Mouse (Mus musculus): ENCODE results near the gene Arl4a. TPM values are rescaled to one million over a fixed set of nuclear protein-coding genes. Genes with fewer than 3 reads are reported as not detected.
A peak's percentile ranks its signal among the peaks of the same experiment; 100 is the strongest.

Gene Arl4a
- polyA plus RNA-seq, 1 experiment from 2014 or later, result 40.0 TPM

DNA sequence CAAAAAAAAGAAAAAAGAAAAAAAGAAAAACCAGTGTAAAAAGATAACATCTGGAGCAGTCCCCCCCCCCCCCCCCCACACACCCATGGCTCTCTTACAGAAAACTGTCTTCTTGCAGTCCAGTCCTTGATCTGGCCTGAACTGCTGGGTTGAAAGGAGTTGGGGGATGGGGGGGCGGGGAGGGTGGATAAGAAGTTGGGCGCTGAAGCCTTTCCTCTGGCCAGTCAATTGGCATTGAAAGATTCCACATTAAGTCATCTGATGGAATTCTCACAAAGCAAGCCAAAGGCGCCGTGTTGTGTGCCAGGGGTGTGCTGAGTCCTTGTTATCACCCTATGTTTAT, 39.0 kb downstream of the Arl4a start:
- Histone ChIP-seq H3K9ac (no peak overlapping the region), H3K4me3 (no peak overlapping the region), H3K36me3 (no peaks in the 10 kb centered on the region), H3K27me3 (no peaks in the 10 kb centered on the region), H3K4me2 (replicated peaks) (no peak overlapping the region), H3K27ac (no peak overlapping the region), H3K9me3 (no peaks in the 10 kb centered on the region), H3K4me1 (peaks cover 7% of the 10 kb centered on the region; the same call in 1 of the 2 replicates)
- WGBS, result 36% methylated on average over 4 of the region's 4 CpGs
- ATAC-seq (ENCODE audit: insufficient number of reproducible peaks, insufficient read depth, low FRiP score, low TSS enrichment), result no peak

DNA sequence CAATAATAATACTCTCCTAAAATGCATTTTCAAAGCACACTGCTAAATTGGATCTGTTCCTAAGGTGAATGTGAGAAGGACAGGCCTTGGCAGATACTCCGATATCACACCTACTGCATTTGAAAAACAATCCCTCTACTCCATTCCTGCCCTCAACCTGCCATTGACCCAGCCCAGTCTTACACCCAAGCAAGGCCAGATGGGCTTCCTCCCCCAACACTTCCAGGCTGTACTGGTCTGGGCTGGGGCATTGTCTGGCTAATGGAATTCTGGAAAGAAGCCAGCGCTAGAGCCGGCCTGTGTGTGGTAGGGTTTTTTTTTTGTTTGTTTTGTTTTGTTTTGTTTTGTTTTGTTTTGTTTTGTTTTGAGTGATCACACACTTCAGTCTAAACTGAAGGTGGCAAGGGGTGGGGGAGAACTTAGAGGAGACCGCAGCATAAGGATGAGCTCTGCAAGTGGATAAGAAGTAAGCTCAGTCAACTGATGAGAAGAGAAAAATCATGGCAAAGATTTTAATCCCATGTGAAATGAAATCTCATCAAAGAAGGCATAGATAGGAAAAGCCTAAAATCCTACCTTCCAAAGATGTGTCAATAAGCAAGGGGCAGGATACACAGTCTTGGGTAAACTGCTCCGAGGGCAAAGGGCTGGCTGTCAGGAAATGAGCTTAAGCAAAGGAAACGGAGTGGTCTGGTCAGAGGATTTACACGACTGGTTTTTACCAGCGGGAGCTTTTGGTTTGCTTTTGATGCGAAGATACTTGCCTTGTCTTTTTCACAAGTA, 39.6 kb downstream of the Arl4a start:
- Histone ChIP-seq H3K9me3 (no peaks in the 10 kb centered on the region), H3K27ac (0 out of 2 replicates have a peak overlapping the region, but pooled peaks have one; percentile 3), H3K27me3 (no peaks in the 10 kb centered on the region), H3K9ac (no peak overlapping the region), H3K4me2 (replicated peaks) (no peak overlapping the region), H3K4me1 (peaks cover 7% of the 10 kb centered on the region; the same call in 1 of the 2 replicates), H3K36me3 (no peaks in the 10 kb centered on the region), H3K4me3 (no peak overlapping the region)
- WGBS, result 12% methylated on average over 9 of the region's 9 CpGs
- peak; percentile 47; the same call in 1 of the 2 replicates for ATAC-seq (ENCODE audit: insufficient number of reproducible peaks, insufficient read depth, low FRiP score, low TSS enrichment)

DNA sequence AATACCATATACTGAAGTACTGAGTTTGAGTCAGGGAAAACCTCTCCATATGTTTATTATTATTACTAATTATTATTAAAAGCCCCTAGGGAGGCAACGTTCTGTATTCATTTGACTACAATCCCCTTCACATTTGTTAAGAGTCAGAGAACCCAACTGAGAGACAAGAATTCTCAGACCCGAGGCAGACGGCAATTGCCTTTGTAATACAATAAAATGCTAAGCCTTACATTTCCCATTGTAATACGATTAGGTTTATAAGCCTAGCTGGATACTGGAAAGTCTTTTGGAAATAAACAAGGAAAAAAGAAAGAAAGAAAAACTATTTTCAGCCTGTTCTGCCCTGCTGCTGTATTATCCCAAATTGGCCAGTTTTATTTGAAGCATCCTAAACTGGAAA, 40.2 kb downstream of the Arl4a start:
- Histone ChIP-seq H3K4me2 (replicated peaks) (no peak overlapping the region), H3K4me1 (peaks cover 7% of the 10 kb centered on the region; the same call in 1 of the 2 replicates), H3K27me3 (no peaks in the 10 kb centered on the region), H3K27ac (no peak overlapping the region), H3K36me3 (no peaks in the 10 kb centered on the region), H3K4me3 (no peak overlapping the region), H3K9ac (no peak overlapping the region), H3K9me3 (no peaks in the 10 kb centered on the region)
- ATAC-seq (ENCODE audit: insufficient number of reproducible peaks, insufficient read depth, low FRiP score, low TSS enrichment), result no peak
- WGBS, result 20% methylated on average over 4 of the region's 4 CpGs

DNA sequence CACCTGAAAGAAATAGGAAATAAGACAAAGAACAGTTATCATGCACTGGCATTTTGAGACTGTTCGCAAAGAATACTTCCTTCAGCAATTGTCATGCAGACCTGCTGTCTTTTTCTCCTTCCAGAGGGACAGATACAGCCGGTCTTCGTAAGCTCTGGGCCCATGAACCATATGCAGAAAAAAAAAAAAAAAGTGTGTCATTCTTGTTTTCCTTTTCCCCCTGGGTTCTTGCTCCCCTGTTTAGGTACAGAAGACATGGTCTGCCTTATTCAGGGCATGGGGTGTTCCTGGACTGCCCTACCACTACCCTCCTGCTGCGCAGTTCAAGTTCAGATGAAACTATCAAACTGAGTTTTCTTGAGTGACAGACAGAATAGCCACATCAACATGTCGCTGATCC, 41.8 kb downstream of the Arl4a start:
- 81% methylated on average over 5 of the region's 5 CpGs for WGBS
- Histone ChIP-seq H3K9ac (no peak overlapping the region), H3K4me3 (no peak overlapping the region), H3K27me3 (no peaks in the 10 kb centered on the region), H3K9me3 (no peaks in the 10 kb centered on the region), H3K4me2 (replicated peaks) (no peak overlapping the region), H3K36me3 (no peaks in the 10 kb centered on the region), H3K4me1 (peaks cover 7% of the 10 kb centered on the region; the same call in 1 of the 2 replicates), H3K27ac (no peak overlapping the region)
- ATAC-seq (ENCODE audit: insufficient number of reproducible peaks, insufficient read depth, low FRiP score, low TSS enrichment), result no peak

DNA sequence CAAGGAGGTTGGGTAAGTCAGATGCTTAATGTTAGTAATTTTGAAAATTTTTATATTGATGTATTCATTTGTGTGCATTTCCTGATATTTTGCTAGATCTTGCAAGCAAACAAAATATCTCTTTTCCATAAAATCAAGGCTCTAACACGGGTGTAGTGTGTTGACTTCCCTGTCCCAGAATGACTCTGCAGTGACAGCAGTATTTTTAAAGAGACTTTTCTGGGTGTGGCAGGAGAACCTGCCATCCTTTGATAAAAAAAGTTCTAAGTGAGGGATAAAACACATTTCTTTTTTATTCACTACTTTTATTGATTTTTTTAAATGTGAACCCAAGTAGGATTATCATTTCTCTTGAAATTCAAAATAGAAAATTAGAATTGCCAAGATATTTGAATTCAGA, 42.2 kb downstream of the Arl4a start:
- Histone ChIP-seq H3K4me1 (peaks cover 7% of the 10 kb centered on the region; the same call in 1 of the 2 replicates), H3K27me3 (no peaks in the 10 kb centered on the region), H3K9ac (no peak overlapping the region), H3K9me3 (no peaks in the 10 kb centered on the region), H3K36me3 (no peaks in the 10 kb centered on the region), H3K4me2 (replicated peaks) (no peak overlapping the region), H3K4me3 (no peak overlapping the region), H3K27ac (no peak overlapping the region)
- no peak for ATAC-seq (ENCODE audit: insufficient number of reproducible peaks, insufficient read depth, low FRiP score, low TSS enrichment)
- 63% methylated on average over 1 of the region's 1 CpGs for WGBS

DNA sequence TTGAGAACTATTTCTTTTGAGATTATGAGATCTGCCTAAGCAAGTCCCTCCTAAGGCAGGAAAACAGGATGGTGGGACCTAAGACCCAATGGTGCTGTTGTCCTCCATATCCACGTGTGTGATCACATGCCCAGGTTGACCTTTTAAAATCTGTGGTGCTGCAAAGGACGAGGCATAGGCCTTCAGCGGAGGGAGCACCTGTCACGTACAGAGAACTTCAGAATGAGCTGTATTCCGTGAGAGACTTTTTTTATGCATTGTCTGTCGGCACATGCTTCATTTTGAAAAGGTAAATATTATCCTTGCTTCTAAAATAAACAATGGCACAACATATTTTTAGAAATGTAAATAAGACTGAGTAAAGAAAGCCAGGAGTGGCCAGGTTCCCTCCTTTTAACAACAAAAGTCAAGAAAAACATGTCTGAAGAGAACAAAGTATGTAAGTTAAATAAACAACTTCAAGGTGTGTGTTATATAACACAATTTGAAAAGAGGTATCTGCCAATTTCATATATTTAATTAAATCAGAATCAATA, 45.0 kb downstream of the Arl4a start:
- Histone ChIP-seq H3K4me3 (no peak overlapping the region), H3K27me3 (no peaks in the 10 kb centered on the region), H3K27ac (no peak overlapping the region), H3K36me3 (no peaks in the 10 kb centered on the region), H3K4me2 (replicated peaks) (no peak overlapping the region), H3K9me3 (no peaks in the 10 kb centered on the region), H3K4me1 (no peaks in the 10 kb centered on the region), H3K9ac (no peak overlapping the region)
- ATAC-seq (ENCODE audit: insufficient number of reproducible peaks, insufficient read depth, low FRiP score, low TSS enrichment), result no peak
- WGBS, result 76% methylated on average over 6 of the region's 6 CpGs

DNA sequence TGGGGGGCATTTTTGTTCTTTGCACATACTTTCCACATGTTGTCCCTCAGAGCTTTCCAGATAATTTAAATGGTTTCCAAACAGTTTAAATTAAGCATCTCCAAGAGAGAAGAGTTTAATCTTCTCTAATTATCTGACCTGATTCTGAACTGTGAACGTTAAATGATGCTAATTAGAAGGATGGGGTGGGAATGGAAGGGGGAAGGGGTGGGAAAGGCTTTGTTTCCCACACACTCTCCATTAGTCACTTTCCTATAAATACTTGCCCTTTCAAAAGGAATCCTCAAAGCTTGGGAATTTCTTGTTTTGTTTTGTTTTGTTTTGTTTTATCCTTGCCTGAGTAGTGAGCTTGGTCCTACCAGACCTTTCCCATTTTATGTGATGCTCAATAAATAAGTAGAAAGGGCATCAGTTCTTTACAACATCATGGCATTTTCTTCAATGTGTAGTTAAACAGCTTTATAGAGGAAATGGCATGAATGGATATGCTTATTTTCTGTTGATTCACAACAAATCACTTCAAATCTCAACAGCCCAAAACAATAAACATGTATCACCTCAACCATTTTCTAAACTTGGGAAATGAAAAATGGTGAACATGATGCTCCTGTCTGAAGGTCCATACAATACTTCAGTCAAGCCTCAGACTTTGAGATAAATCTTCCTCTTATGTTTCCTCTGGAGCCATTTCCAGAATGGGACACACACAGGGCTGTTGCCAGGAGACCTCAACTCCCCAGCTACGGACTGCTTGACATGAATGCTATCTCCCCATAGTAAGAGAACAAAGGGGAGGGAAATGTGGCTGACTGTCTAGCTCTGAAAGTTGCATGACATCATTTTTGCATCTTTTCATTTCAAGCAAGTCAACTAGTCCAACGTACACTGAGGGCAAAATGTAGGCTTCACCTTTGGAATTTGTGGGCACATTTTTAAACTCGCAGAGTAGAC, 46.7 kb downstream of the Arl4a start:
- H3K4me1 ChIP-seq, result no peaks in the 10 kb centered on the region
- H3K4me3 ChIP-seq, result no peak overlapping the region
- no peak overlapping the region for H3K4me2 ChIP-seq (replicated peaks)
- H3K9ac ChIP-seq, result no peak overlapping the region
- no peaks in the 10 kb centered on the region for H3K36me3 ChIP-seq
- no peak for ATAC-seq (ENCODE audit: insufficient number of reproducible peaks, insufficient read depth, low FRiP score, low TSS enrichment)
- 65% methylated on average over 4 of the region's 4 CpGs for WGBS
- H3K9me3 ChIP-seq, result no peaks in the 10 kb centered on the region
- H3K27ac ChIP-seq, result no peak overlapping the region
- no peaks in the 10 kb centered on the region for H3K27me3 ChIP-seq

DNA sequence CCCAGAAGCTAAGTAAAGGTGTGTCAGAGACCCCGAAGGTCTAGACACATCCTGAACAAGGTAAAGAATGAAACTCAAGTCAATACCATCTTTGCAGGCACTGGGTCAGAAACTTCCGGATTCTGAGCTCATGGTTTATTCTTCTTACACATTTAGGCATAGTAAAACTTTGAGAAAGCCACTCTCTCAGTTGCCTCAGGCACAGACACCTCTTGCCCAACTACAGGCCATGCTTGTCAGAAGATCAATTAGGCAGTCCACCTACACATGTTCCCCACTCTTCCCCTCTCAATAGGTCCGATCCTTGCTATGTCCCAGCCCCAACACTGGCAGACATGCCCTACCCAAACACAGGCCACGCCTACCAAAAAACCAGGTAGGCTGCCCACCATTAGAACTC, 48.7 kb downstream of the Arl4a start:
- no peak overlapping the region for H3K4me2 ChIP-seq (replicated peaks)

DNA sequence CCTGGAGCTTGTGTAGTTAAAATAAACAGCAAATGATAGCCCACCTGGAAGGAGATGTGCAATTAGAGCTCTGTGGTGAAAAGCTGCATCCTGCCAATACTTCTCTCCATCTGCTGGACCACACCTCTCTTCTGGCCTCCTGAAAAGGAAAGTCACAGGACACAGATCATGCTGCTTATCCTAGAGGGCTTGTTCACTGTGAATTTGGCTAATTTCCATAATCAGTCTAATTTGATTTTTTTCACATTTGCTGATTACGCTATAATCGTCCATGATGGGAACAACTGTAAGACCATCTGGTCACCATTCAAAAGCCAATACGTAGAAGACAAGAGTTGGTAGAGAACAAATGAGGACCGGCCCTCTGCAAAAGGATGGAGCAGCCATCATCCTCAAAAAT, 50.6 kb downstream of the Arl4a start:
- no peaks in the 10 kb centered on the region for H3K27me3 ChIP-seq
- H3K36me3 ChIP-seq, result no peaks in the 10 kb centered on the region
- H3K27ac ChIP-seq, result no peak overlapping the region
- no peak overlapping the region for H3K4me2 ChIP-seq (replicated peaks)
- no peak for ATAC-seq (ENCODE audit: insufficient number of reproducible peaks, insufficient read depth, low FRiP score, low TSS enrichment)
- H3K4me1 ChIP-seq, result no peaks in the 10 kb centered on the region
- no peak overlapping the region for H3K9ac ChIP-seq
- no peak overlapping the region for H3K4me3 ChIP-seq
- 88% methylated on average over 4 of the region's 4 CpGs for WGBS
- no peaks in the 10 kb centered on the region for H3K9me3 ChIP-seq

More for the DNA sequence above, 48.7 kb downstream of the Arl4a start:
- no peak for ATAC-seq (ENCODE audit: insufficient number of reproducible peaks, insufficient read depth, low FRiP score, low TSS enrichment)
- no peaks in the 10 kb centered on the region for H3K27me3 ChIP-seq
- H3K9me3 ChIP-seq, result no peaks in the 10 kb centered on the region
- no peak overlapping the region for H3K9ac ChIP-seq
- H3K36me3 ChIP-seq, result no peaks in the 10 kb centered on the region
- 89% methylated on average over 4 of the region's 4 CpGs for WGBS
- no peak overlapping the region for H3K27ac ChIP-seq
- H3K4me3 ChIP-seq, result no peak overlapping the region
- no peaks in the 10 kb centered on the region for H3K4me1 ChIP-seq

DNA sequence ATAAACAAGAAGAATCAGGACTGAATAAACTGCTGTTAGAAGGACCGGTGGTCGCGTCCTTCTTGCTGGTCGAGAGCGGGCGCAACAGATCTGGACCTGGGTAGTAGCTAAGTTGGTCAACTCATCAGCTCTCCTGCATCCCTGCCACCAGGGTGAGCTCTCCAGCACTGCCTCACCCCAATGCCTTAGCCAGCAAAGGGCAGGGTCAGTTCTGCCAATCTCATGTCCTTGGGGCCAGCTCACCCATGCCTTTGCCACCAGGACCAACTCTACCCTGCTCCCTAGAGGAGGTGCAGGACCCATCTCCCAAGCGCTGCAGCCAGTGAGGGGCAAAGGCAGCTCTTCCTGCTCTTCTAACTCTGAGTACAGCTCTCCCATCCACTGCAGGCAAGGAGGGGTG, 52.2 kb downstream of the Arl4a start:
- H3K27ac ChIP-seq, result no peak overlapping the region
- no peaks in the 10 kb centered on the region for H3K9me3 ChIP-seq
- H3K4me2 ChIP-seq (replicated peaks), result no peak overlapping the region
- no peak overlapping the region for H3K9ac ChIP-seq
- no peaks in the 10 kb centered on the region for H3K27me3 ChIP-seq
- H3K36me3 ChIP-seq, result no peaks in the 10 kb centered on the region
- H3K4me3 ChIP-seq, result no peak overlapping the region
- WGBS, result 98% methylated on average over 7 of the region's 7 CpGs
- no peaks in the 10 kb centered on the region for H3K4me1 ChIP-seq
- ATAC-seq (ENCODE audit: insufficient number of reproducible peaks, insufficient read depth, low FRiP score, low TSS enrichment), result no peak

DNA sequence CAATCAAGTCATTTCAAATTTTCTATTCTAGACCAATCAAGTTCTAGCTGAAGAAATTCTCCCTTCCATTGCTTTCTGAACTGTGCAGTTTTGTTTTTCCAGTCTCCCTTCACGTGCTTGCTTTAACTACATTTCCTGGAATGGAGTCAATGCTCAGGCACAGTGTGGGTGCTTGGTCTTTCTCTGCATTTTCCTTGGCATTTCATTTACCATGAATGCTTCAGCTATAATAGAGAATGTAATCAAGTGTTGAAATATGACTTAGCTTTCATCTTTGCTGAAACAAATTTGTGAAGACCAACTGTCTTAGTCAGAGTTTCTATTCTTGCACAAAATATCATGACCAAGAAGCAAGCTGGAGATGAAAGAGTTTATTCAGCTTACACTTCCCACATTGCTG, 58.0 kb downstream of the Arl4a start:
- Histone ChIP-seq H3K27me3 (no peaks in the 10 kb centered on the region), H3K4me1 (peaks cover 6% of the 10 kb centered on the region; the same call in 1 of the 2 replicates), H3K9me3 (no peaks in the 10 kb centered on the region), H3K9ac (no peak overlapping the region), H3K4me3 (no peak overlapping the region), H3K27ac (no peak overlapping the region), H3K36me3 (no peaks in the 10 kb centered on the region), H3K4me2 (replicated peaks) (no peak overlapping the region)
- no peak for ATAC-seq (ENCODE audit: insufficient number of reproducible peaks, insufficient read depth, low FRiP score, low TSS enrichment)
- WGBS, result 78% methylated on average over 1 of the region's 1 CpGs

All from embryonic facial prominence, embryonic 12.5 days (tissue).